Mouse (Mus musculus) frontal cortex, adult 2 months (tissue): ENCODE measurements around the gene Trp53rkb. TPM values are rescaled to one million over a fixed set of nuclear protein-coding genes. Genes with fewer than 3 reads are reported as not detected.

ENCODE experiments used
- DNase-seq, 2 experiments: peaks; one replicate each; pipeline ENCODE4 v3.0.0; 2022; ENCODE audit warnings: low spot score in 1 of 2; ENCODE audit errors: extremely low spot score in 1 of 2
- polyA plus RNA-seq: library from polyadenylated mRNA; depleted of rRNA; stranded (reverse); fragments of >200 nt; gene quantifications from 2 replicates; pipeline ENCODE4 v1.2.3, GENCODE M21; 2012; rRNA removed

The Trp53rkb gene
- polyA plus RNA-seq, 1 experiment, result 6.3 TPM

GRCm38 (mm10) chr2:166828306-166828705 lies 36.0 kb downstream of the Trp53rkb start:
- DNase-seq, result peak in 1 of 2 experiments; percentile 74

- no peak for DNase-seq
Observed at GRCm38 (mm10) chr2:166830350-166830749, 38.0 kb downstream of the Trp53rkb start.

- DNase-seq, result no peak
Observed at GRCm38 (mm10) chr2:166834091-166834490, 41.8 kb downstream of the Trp53rkb start.

GRCm38 (mm10) chr2:166834796-166835195 lies 42.5 kb downstream of the Trp53rkb start:
- peak in 1 of 2 experiments; percentile 61 for DNase-seq

GRCm38 (mm10) chr2:166835581-166835980 lies 43.2 kb downstream of the Trp53rkb start:
- no peak for DNase-seq

GRCm38 (mm10) chr2:166841813-166842212 lies 49.5 kb downstream of the Trp53rkb start:
- DNase-seq, result no peak

Other genes starting within 250 kb of the Trp53rkb start
- gene Prex1, start 78.7 kb upstream of the Trp53rkb start, polyA plus RNA-seq, result 101 and 102 TPM in 2 replicates
- gene Arfgef2, start 13.1 kb downstream of the Trp53rkb start, polyA plus RNA-seq, result 22.6 and 25.8 TPM in 2 replicates
- 43.8 and 48.1 TPM in 2 replicates for gene Cse1l, start 113.5 kb downstream of the Trp53rkb start, polyA plus RNA-seq
- gene Stau1, start 203.8 kb downstream of the Trp53rkb start, polyA plus RNA-seq, result 54.9 and 57.5 TPM in 2 replicates
- 36.7 and 42.6 TPM in 2 replicates for gene Ddx27, start 222.7 kb downstream of the Trp53rkb start, polyA plus RNA-seq